Mouse (Mus musculus) bone marrow, adult 2 months (tissue): ENCODE results near the gene Siglec1.

Experiments
- CTCF ChIP-seq: fragments of 200-500 bp; IDR thresholded peaks from 2 replicates; pipeline ENCODE4 v1.5.1; 2011; ENCODE audit warnings: low read length, control low read depth; ENCODE audit not compliant: control insufficient read depth, insufficient read depth
- POLR2A ChIP-seq: fragments of 200-500 bp; IDR thresholded peaks from 2 replicates; pipeline ENCODE4 v1.6.1; 2011; ENCODE audit warnings: low read depth, mild to moderate bottlenecking, control low read depth, low read length, borderline replicate concordance; ENCODE audit not compliant: control insufficient read depth

DNA sequence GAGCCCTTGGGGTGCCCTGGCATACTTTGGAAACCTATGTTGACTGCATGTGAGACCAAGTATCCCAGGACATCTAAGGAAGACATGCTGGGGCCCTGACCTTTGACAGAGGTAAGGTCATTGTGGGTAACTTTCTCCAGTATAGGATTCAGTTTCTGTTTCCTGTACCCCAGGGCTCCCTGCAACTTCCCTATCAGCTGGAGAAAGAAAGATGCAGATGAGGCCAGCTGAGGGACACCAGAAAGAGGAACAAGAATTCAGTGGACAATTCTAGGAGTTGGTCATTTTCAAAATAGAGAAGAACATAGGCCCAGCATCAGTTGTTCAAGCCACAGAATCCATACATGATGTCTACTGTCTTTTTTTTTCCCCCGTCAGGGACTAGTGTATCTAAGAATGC, 3.1 kb upstream of the Siglec1 start:
- TF ChIP-seq CTCF, result no peak
- no peak for TF ChIP-seq POLR2A
